Mouse (Mus musculus): ENCODE measurements at regions not wholly inside any gene's neighbourhood (a gene's known extent, or its start where the extent isn't known, plus 50 kb on each side); places are given as distances from the start of the nearest gene placed in this dataset.

GRCm38 (mm10) chr11:64230071-64230470 lies 150.8 kb upstream of the Cox10 start:
- DNase-seq (ENCODE audit: low spot score): no peak

GRCm38 (mm10) chr11:64220888-64221287 lies 141.6 kb upstream of the Cox10 start:
- no peak for DNase-seq (ENCODE audit: low spot score)

- no peak for DNase-seq (ENCODE audit: low spot score)
These were observed 137.9 kb upstream of the Cox10 start for GRCm38 (mm10) chr11:64217181-64217580.

GRCm38 (mm10) chr11:64210916-64211315 lies 131.6 kb upstream of the Cox10 start:
- DNase-seq (ENCODE audit: low spot score): no peak

- no peak for DNase-seq (ENCODE audit: low spot score)
These were observed 129.0 kb upstream of the Cox10 start for GRCm38 (mm10) chr11:64208306-64208705.

GRCm38 (mm10) chr11:64207358-64207864 lies 128.1 kb upstream of the Cox10 start:
- DNase-seq (ENCODE audit: low spot score): no peak

GRCm38 (mm10) chr11:64206155-64206554 lies 126.9 kb upstream of the Cox10 start:
- DNase-seq (ENCODE audit: low spot score): no peak

- DNase-seq (ENCODE audit: low spot score): no peak
These were observed 125.8 kb upstream of the Cox10 start for GRCm38 (mm10) chr11:64205069-64205468.

- no peak for DNase-seq (ENCODE audit: low spot score)
These were observed 125.0 kb upstream of the Cox10 start for GRCm38 (mm10) chr11:64204305-64204704.

GRCm38 (mm10) chr11:64200874-64201273 lies 121.6 kb upstream of the Cox10 start:
- DNase-seq (ENCODE audit: low spot score): no peak

GRCm38 (mm10) chr11:64195272-64195671 lies 116.0 kb upstream of the Cox10 start:
- no peak for DNase-seq (ENCODE audit: low spot score)

GRCm38 (mm10) chr11:64188701-64189100 lies 109.4 kb upstream of the Cox10 start:
- DNase-seq (ENCODE audit: low spot score): no peak

- no peak for DNase-seq (ENCODE audit: low spot score)
These were observed 108.5 kb upstream of the Cox10 start for GRCm38 (mm10) chr11:64187488-64188444.

- DNase-seq (ENCODE audit: low spot score): no peak
These were observed 107.7 kb upstream of the Cox10 start for GRCm38 (mm10) chr11:64187007-64187406.

- DNase-seq (ENCODE audit: low spot score): no peak
These were observed 107.3 kb upstream of the Cox10 start for GRCm38 (mm10) chr11:64186590-64186989.

- no peak for DNase-seq (ENCODE audit: low spot score)
These were observed 100.8 kb upstream of the Cox10 start for GRCm38 (mm10) chr11:64180036-64180435.

- no peak for DNase-seq (ENCODE audit: low spot score)
These were observed 94.3 kb upstream of the Cox10 start for GRCm38 (mm10) chr11:64173421-64174062.

GRCm38 (mm10) chr11:64172926-64173325 lies 93.7 kb upstream of the Cox10 start:
- no peak for DNase-seq (ENCODE audit: low spot score)

GRCm38 (mm10) chr11:64168626-64169025 lies 89.4 kb upstream of the Cox10 start:
- peak; percentile 6 for DNase-seq (ENCODE audit: low spot score)

- DNase-seq (ENCODE audit: low spot score): no peak
These were observed 85.5 kb upstream of the Cox10 start for GRCm38 (mm10) chr11:64164796-64165195.

GRCm38 (mm10) chr11:64158281-64158680 lies 79.0 kb upstream of the Cox10 start:
- DNase-seq (ENCODE audit: low spot score): no peak

GRCm38 (mm10) chr11:64156640-64157039 lies 77.4 kb upstream of the Cox10 start:
- no peak for DNase-seq (ENCODE audit: low spot score)

- DNase-seq (ENCODE audit: low spot score): no peak
These were observed 60.2 kb upstream of the Cox10 start for GRCm38 (mm10) chr11:64139483-64139882.

Data from urinary bladder, postnatal 25 days (tissue).